Mouse (Mus musculus) c-Kit-negative CD71-positive TER-119-positive erythroid progenitor cells, embryonic 14.5 days (primary cell): ENCODE measurements at regions not wholly inside any gene's neighbourhood (a gene's known extent, or its start where the extent isn't known, plus 50 kb on each side); places are given as distances from the start of the nearest gene placed in this dataset.
"Not testable (repeated sequence)": the region's sequence is repeated elsewhere in the genome, so short reads cannot be mapped to it uniquely, and the experiment has no call there.

ENCODE experiments used
- DNase-seq: peaks from one replicate; pipeline ENCODE4 v3.0.0-alpha.2; 2013; ENCODE audit warnings: low read depth, low spot score

GRCm38 (mm10) chr16:3114473-3115335, 476.1 kb upstream of the Olfr161 start:
- DNase-seq = not testable (repeated sequence)

- DNase-seq = peak; percentile 47
These were observed 475.3 kb upstream of the Olfr161 start for GRCm38 (mm10) chr16:3115336-3116112.

- DNase-seq = peak; percentile 21
These were observed 474.7 kb upstream of the Olfr161 start for GRCm38 (mm10) chr16:3116113-3116511.

- DNase-seq = not testable (repeated sequence)
These were observed 469.6 kb upstream of the Olfr161 start for GRCm38 (mm10) chr16:3121216-3121615.

GRCm38 (mm10) chr16:3122145-3122860, 468.5 kb upstream of the Olfr161 start:
- not testable (repeated sequence) for DNase-seq

- peak; percentile 42 for DNase-seq
These were observed 467.9 kb upstream of the Olfr161 start for GRCm38 (mm10) chr16:3122861-3123477.

GRCm38 (mm10) chr16:3127317-3127716, 463.5 kb upstream of the Olfr161 start:
- not testable (repeated sequence) for DNase-seq
